Mouse (Mus musculus) lung, adult 18-20 months (tissue): ENCODE data around the gene Olfr554.
"Not testable (repeated sequence)": the region's sequence is repeated elsewhere in the genome, so short reads cannot be mapped to it uniquely, and the experiment has no call there.

Experiments
- DNase-seq, 2 experiments: peaks; one replicate each; pipeline ENCODE4 v3.0.0; 2022; ENCODE audit warnings: mixed read lengths in 2 of 2

The Olfr554 gene

GRCm38 (mm10) chr7:102638132-102638531 lies at the start of gene Olfr554:
Gene Olfr554, plus strand, starts transcription at chr7:102638432.
- no peak for DNase-seq

- no peak for DNase-seq
These were observed 46.4 kb upstream of the Olfr554 start, which contains the start of gene Olfr551 for GRCm38 (mm10) chr7:102591786-102592185. Gene Olfr551, minus strand, starts transcription at chr7:102591886.

- no peak for DNase-seq
These were observed 40.7 kb upstream of the Olfr554 start, which contains the start of gene Olfr552 for GRCm38 (mm10) chr7:102597378-102598031. Gene Olfr552, plus strand, starts transcription at chr7:102597770.

- DNase-seq: no peak
These were observed 20.1 kb upstream of the Olfr554 start, which contains the start of gene Olfr553 for GRCm38 (mm10) chr7:102618118-102618517. Gene Olfr553, minus strand, starts transcription at chr7:102618218.

- peak; percentile 32 to 48 for DNase-seq
These were observed 18.6 kb upstream of the Olfr554 start for GRCm38 (mm10) chr7:102619608-102620007.

GRCm38 (mm10) chr7:102620368-102620767 lies 17.9 kb upstream of the Olfr554 start:
- not testable (repeated sequence) for DNase-seq

- DNase-seq: peak in 1 of 2 experiments; percentile 52
These were observed 1.6 kb upstream of the Olfr554 start for GRCm38 (mm10) chr7:102636665-102637064.

- DNase-seq: not testable (repeated sequence)
These were observed 6.7 kb downstream of the Olfr554 start for GRCm38 (mm10) chr7:102644945-102645344.

- DNase-seq: no peak
These were observed 20.3 kb downstream of the Olfr554 start, which contains the start of gene Olfr555 for GRCm38 (mm10) chr7:102658523-102658922. Gene Olfr555, plus strand, starts transcription at chr7:102658823.

GRCm38 (mm10) chr7:102664599-102664998 lies 26.4 kb downstream of the Olfr554 start, which contains the start of gene Olfr556:
Gene Olfr556, plus strand, starts transcription at chr7:102664899.
- no peak for DNase-seq

- DNase-seq: no peak
These were observed 27.1 kb downstream of the Olfr554 start for GRCm38 (mm10) chr7:102665378-102665777.

- no peak for DNase-seq
These were observed 38.0 kb downstream of the Olfr554 start for GRCm38 (mm10) chr7:102676225-102676624.

GRCm38 (mm10) chr7:102681916-102682315 lies 43.7 kb downstream of the Olfr554 start:
- DNase-seq: no peak

- peak; percentile 95 for DNase-seq
These were observed 48.8 kb downstream of the Olfr554 start, which contains the start of gene Trim68 for GRCm38 (mm10) chr7:102686944-102687501. Gene Trim68, minus strand, starts transcription at chr7:102687327.
